Mouse (Mus musculus): ENCODE data around the gene Zfp423.

The Zfp423 gene

GRCm38 (mm10) chr8:87619118-87619517 is 340.3 kb downstream of the Zfp423 start:
- no peak for DNase-seq (ENCODE audit: low read depth, low spot score)

- no peak for DNase-seq (ENCODE audit: low read depth, low spot score)
Observed at GRCm38 (mm10) chr8:87613701-87614100, 345.7 kb downstream of the Zfp423 start.
